Mouse (Mus musculus) embryonic facial prominence, embryonic 11.5 days (tissue): ENCODE results near the gene Pde10a. TPM values are rescaled to one million over a fixed set of nuclear protein-coding genes. Genes with fewer than 3 reads are reported as not detected.

Source experiments
- ATAC-seq: fragments of 200-750 bp; cut with Nextera tagmentation; replicated peaks from 2 replicates; pipeline ENCODE4 v1.8.0; 2017; ENCODE audit warnings: low read depth; ENCODE audit not compliant: insufficient number of reproducible peaks, low FRiP score, low TSS enrichment
- DNase-seq: peaks from one replicate; pipeline ENCODE4 v3.0.0-alpha.2; 2015; ENCODE audit warnings: low spot score
- H3K27ac ChIP-seq: fragments of 300-500 bp; sonication (generic); replicated peaks from 2 replicates; pipeline ENCODE4 v1.5.1; 2014; ENCODE audit warnings: mild to moderate bottlenecking, low read depth, low read length, control low read depth
- H3K27me3 ChIP-seq: fragments of 300-500 bp; sonication (generic); 2 replicates; pipeline ENCODE4 v1.6.1; 2014; ENCODE audit warnings: mild to moderate bottlenecking, low read length, moderate library complexity, mixed read lengths; ENCODE audit not compliant: control insufficient read depth, insufficient read depth
- H3K36me3 ChIP-seq: fragments of 300-500 bp; sonication (generic); replicated peaks from 2 replicates; pipeline ENCODE4 v1.6.1; 2014; ENCODE audit warnings: low read depth, mild to moderate bottlenecking, low read length, moderate library complexity, mixed read lengths; ENCODE audit not compliant: control insufficient read depth, insufficient read depth
- H3K4me1 ChIP-seq: fragments of 300-500 bp; sonication (generic); 2 replicates; pipeline ENCODE4 v1.6.1; 2014; ENCODE audit warnings: low read length, mixed read lengths; ENCODE audit not compliant: control insufficient read depth, insufficient read depth
- H3K4me2 ChIP-seq: fragments of 300-500 bp; sonication (generic); 2 replicates; pipeline ENCODE4 v1.6.1; 2014; ENCODE audit warnings: low read depth, mild to moderate bottlenecking, control low read depth, low read length, moderate library complexity
- H3K4me3 ChIP-seq: fragments of 300-500 bp; sonication (generic); 2 replicates; pipeline ENCODE4 v1.5.1; 2014; ENCODE audit warnings: low read depth, low read length, control low read depth
- H3K9ac ChIP-seq: fragments of 300-500 bp; sonication (generic); replicated peaks from 2 replicates; pipeline ENCODE4 v1.6.1; 2014; ENCODE audit warnings: mild to moderate bottlenecking, control low read depth, low read length
- H3K9me3 ChIP-seq: fragments of 300-500 bp; sonication (generic); replicated peaks from 2 replicates; pipeline ENCODE4 v1.6.1; 2016; ENCODE audit warnings: mild to moderate bottlenecking, low read length, inconsistent platforms, mixed read lengths; ENCODE audit not compliant: control insufficient read depth
- WGBS: fragments of 180-500 bp; shearing (Covaris S2); extraction: QIAGEN DNeasy Blood & Tissue Kit; methylation state at CpG from one replicate; pipeline ENCODE4 v1.1.7; 2014; 5-methylcytosine and 5-hydroxymethylcytosine counted together
- polyA plus RNA-seq: library from polyadenylated mRNA; unstranded; fragments of >200 nt; fragmentation: Nextera tagmentation; extraction: Ambion mirVana; gene quantifications from 2 replicates; pipeline ENCODE4 v1.2.1, GENCODE M21; 2014

Pde10a gene
- polyA plus RNA-seq, 1 experiment from 2014 or later = 1.9 TPM

DNA sequence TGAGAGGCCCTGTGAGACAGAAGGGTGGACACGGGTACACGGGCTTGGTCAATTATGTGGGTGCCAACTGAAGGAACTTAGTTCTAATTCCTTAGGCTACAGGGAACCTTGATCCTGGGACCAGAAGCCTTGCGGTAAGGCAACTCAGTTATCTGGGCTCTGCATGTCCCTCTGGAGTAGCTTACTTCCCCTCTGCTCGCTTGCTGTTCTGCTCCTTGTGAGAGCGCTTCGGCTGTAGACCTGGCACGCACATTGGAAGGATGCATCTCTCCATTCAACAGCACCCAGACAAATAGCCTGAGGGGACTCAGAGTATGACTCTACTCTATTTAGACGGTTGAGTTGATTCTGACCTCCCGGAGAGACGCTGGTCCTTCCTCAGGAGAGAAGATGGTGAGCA, 344.1 kb downstream of the Pde10a start:
- no peaks in the 10 kb centered on the region for H3K27me3 ChIP-seq

GRCm38 (mm10) chr17:8870848-8871247, 345.7 kb downstream of the Pde10a start:
- Histone ChIP-seq H3K36me3 (no peaks in the 10 kb centered on the region), H3K9me3 (no peaks in the 10 kb centered on the region), H3K9ac (no peak overlapping the region), H3K4me2 (no peak overlapping the region), H3K4me3 (no peak overlapping the region), H3K4me1 (peaks cover 2% of the 10 kb centered on the region; the same call in 1 of the 2 replicates), H3K27ac (no peak overlapping the region), H3K27me3 (no peaks in the 10 kb centered on the region)
- 63% methylated on average over 7 of the region's 7 CpGs for WGBS
- no peak for ATAC-seq
- no peak for DNase-seq

More for the DNA sequence above, 344.1 kb downstream of the Pde10a start:
- Histone ChIP-seq H3K4me3 (no peak overlapping the region), H3K9ac (no peak overlapping the region), H3K4me2 (no peak overlapping the region), H3K9me3 (no peaks in the 10 kb centered on the region), H3K27ac (no peak overlapping the region), H3K36me3 (no peaks in the 10 kb centered on the region), H3K4me1 (peaks cover 2% of the 10 kb centered on the region; the same call in 1 of the 2 replicates)
- 83% methylated on average over 10 of the region's 10 CpGs for WGBS
- ATAC-seq (no peak), DNase-seq (no peak)

DNA sequence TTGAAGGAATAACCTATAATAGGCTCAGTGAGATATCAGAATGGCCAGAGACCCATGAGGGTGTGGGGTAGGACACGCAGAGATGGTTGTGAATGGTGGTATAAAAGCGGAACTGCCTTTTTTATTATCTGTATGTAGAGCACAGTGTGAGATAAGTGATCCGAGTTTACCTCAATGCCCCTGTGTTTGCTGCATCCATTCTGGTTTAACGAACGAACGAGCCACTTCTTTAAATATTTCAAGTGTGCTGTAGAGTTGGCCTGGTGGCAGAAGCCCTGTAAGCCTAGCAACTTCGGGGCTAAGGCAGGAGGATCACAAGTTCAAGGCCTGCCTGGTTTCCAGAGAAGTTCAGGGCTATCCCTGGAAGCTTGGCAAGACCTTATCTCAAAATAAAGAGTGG, 346.2 kb downstream of the Pde10a start:
- peaks cover 2% of the 10 kb centered on the region; the same call in 1 of the 2 replicates for H3K4me1 ChIP-seq
- H3K36me3 ChIP-seq = no peaks in the 10 kb centered on the region
- WGBS = 86% methylated on average over 7 of the region's 7 CpGs
- H3K9ac ChIP-seq = no peak overlapping the region
- no peaks in the 10 kb centered on the region for H3K27me3 ChIP-seq
- no peak overlapping the region for H3K27ac ChIP-seq
- ATAC-seq (no peak), DNase-seq (no peak)
- H3K4me3 ChIP-seq = no peak overlapping the region
- H3K4me2 ChIP-seq = no peak overlapping the region
- H3K9me3 ChIP-seq = no peaks in the 10 kb centered on the region

DNA sequence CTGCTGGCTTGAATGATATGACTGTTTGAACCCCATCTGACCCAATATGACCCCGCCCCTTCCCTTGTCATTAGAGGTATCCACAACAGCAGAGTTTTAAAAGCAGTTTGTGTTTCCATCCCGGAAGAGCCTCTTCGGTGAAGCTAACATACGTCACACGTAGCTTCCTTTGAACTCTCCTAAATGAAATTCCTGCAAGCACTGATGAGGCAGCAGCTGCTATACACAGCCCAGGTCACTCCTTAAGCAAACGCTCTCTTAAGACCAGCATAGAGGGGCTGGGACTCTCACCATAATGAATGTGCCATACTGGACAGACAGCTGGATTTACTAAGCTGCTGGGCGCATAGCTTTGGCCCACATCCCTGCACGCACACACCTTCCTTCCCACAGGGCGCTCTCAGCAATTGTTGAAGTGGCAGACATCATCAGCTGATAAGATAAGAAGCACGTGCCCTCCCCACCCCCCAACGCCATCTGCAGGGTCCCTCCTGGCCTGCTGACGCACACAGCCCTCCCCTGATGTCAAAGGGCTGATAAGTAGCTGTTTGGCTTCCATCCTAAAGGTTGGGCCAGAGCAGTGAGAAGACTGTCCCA, 346.9 kb downstream of the Pde10a start:
- 0 out of 2 replicates have a peak, but pooled peaks have one; percentile 52 for ATAC-seq
- peak; percentile 3 for DNase-seq
- H3K9me3 ChIP-seq = no peaks in the 10 kb centered on the region
- no peak overlapping the region; the same call in 1 of the 2 replicates for H3K9ac ChIP-seq
- no peak overlapping the region for H3K4me3 ChIP-seq
- no peaks in the 10 kb centered on the region for H3K36me3 ChIP-seq
- no peak overlapping the region for H3K4me2 ChIP-seq
- no peaks in the 10 kb centered on the region for H3K27me3 ChIP-seq
- peaks cover 2% of the 10 kb centered on the region; the same call in 1 of the 2 replicates for H3K4me1 ChIP-seq
- no peak overlapping the region for H3K27ac ChIP-seq
- WGBS = 56% methylated on average over 12 of the region's 12 CpGs

- H3K9me3 ChIP-seq = no peaks in the 10 kb centered on the region
- WGBS = 65% methylated on average over 8 of the region's 8 CpGs
- ATAC-seq = no peak
- no peak overlapping the region for H3K9ac ChIP-seq
- peaks cover 2% of the 10 kb centered on the region; the same call in 1 of the 2 replicates for H3K4me1 ChIP-seq
- H3K27me3 ChIP-seq = no peaks in the 10 kb centered on the region
- H3K4me2 ChIP-seq = no peak overlapping the region
- H3K4me3 ChIP-seq = no peak overlapping the region
- no peaks in the 10 kb centered on the region for H3K36me3 ChIP-seq
- DNase-seq = no peak
- H3K27ac ChIP-seq = no peak overlapping the region
Measured at GRCm38 (mm10) chr17:8872611-8873010, 347.4 kb downstream of the Pde10a start.

DNA sequence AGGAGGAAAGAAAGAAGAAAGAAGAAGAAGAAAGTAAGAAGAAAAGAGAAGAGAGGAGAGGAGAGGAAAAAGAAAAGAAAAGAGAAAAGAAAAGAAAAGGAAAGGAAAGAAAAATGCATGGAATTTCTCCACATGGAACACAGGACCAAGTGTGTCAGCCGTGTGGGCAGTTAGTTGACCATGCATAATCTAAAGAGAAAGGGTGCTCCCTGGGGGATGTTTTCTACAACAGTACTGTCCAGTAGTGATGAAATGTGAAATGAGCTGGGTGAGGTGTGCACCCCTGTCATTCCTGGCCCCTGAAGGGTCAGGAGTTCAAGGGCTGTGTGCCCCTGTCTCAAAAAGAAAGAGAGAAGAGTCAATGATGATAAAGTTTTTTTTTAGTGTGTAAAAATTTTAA, 352.9 kb downstream of the Pde10a start:
- ATAC-seq = no peak
- H3K9ac ChIP-seq = no peak overlapping the region
- H3K9me3 ChIP-seq = no peaks in the 10 kb centered on the region
- H3K4me1 ChIP-seq = no peaks in the 10 kb centered on the region
- no peaks in the 10 kb centered on the region for H3K27me3 ChIP-seq
- H3K4me3 ChIP-seq = no peak overlapping the region
- DNase-seq = no peak
- no peak overlapping the region for H3K4me2 ChIP-seq
- no peaks in the 10 kb centered on the region for H3K36me3 ChIP-seq
- 52% methylated on average over 1 of the region's 1 CpGs for WGBS
- H3K27ac ChIP-seq = no peak overlapping the region

- 87% methylated on average over 6 of the region's 6 CpGs for WGBS
- DNase-seq (no peak), ATAC-seq (no peak)
- no peaks in the 10 kb centered on the region for H3K27me3 ChIP-seq
- H3K4me3 ChIP-seq = no peak overlapping the region
- no peaks in the 10 kb centered on the region for H3K36me3 ChIP-seq
- no peaks in the 10 kb centered on the region for H3K9me3 ChIP-seq
- H3K27ac ChIP-seq = no peak overlapping the region
- H3K9ac ChIP-seq = no peak overlapping the region
- no peak overlapping the region for H3K4me2 ChIP-seq
- no peaks in the 10 kb centered on the region for H3K4me1 ChIP-seq
Measured at GRCm38 (mm10) chr17:8881711-8882110, 356.5 kb downstream of the Pde10a start.

GRCm38 (mm10) chr17:8884691-8885090, 359.5 kb downstream of the Pde10a start:
- Histone ChIP-seq H3K9me3 (no peaks in the 10 kb centered on the region), H3K4me2 (no peak overlapping the region)
- 83% methylated on average over 5 of the region's 5 CpGs for WGBS

More at GRCm38 (mm10) chr17:8884691-8885090, 359.5 kb downstream of the Pde10a start:
- Histone ChIP-seq H3K27ac (no peak overlapping the region), H3K4me1 (no peaks in the 10 kb centered on the region), H3K27me3 (no peaks in the 10 kb centered on the region), H3K9ac (no peak overlapping the region), H3K36me3 (no peaks in the 10 kb centered on the region), H3K4me3 (no peak overlapping the region)
- no peak for ATAC-seq
- no peak for DNase-seq
